Mouse (Mus musculus) adrenal gland, adult 2 months (tissue): ENCODE measurements around the gene Krtap1-3. TPM values are rescaled to one million over a fixed set of nuclear protein-coding genes. Genes with fewer than 3 reads are reported as not detected.

Source experiments
- DNase-seq: peaks from one replicate; pipeline ENCODE4 v3.0.0; 2021
- polyA plus RNA-seq: library from polyadenylated mRNA; depleted of rRNA; stranded (reverse); fragments of >200 nt; gene quantifications from 2 replicates; pipeline ENCODE4 v1.2.3, GENCODE M21; 2012; rRNA removed
- total RNA-seq, 2 experiments: library from RNA; stranded (reverse); gene quantifications; 2 replicates each; pipeline ENCODE4 v1.2.3; 2021

The Krtap1-3 gene
- total and polyA plus RNA-seq, 3 experiments, result not detected

DNA sequence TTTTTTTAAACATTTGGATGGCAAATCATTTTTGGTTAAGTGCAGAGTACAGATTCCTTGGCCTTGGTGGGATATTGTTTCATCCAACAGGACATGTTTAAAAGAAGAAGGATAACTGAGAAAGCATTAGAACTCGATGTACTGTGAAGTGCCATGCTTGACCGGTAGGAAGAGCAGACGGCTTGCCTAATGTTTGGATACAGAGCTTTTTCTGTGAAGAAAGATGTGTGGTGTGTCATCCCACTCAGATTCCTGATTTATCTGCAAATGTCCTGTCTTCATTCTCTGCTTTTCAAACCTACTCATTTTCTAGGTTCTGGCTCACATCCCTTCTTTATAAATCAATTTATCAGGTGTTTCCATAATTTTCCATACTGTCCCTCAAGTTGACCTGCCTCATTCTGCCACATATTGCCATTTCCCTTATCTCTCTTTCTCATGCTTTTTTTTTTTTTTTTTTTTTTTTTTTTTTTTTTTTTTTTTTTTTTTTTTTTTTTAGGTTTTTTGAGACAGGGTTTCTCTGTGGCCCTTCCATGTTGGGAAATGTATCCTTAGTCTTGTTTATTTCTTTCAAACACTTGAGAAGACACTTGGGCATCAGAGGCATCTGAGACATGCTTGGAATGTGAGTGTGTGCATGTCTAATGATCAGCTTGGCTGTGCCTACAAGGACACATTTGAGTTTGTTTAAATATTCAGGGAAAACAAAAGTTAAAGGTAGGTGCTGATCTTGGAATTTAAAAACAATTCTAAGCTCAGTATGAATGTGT is 33.0 kb downstream of the Krtap1-3 start:
- DNase-seq, result no peak

DNA sequence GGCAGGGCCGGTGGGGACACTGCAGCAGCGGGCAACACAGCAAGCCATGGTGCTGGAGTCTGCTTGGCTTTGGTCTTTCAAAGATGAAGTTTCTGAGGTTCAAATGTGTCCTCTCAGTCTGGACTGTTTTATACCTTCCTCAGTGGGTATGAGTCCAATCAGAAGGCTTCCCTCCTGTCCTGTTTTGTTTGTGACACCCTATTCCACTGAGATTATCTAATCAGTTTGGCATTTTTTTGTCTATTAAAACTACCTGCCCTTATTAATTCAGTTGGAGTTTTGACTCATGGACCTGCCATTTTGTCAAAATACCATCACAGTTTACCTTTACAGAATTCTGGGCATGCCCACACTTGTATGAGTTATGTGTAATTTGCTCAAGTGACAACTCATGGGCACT is 34.4 kb downstream of the Krtap1-3 start, which contains the start of gene Krtap3-2:
TSS of gene Krtap3-2 (minus strand) at position 101 of the 400 bp plus-strand sequence.
- DNase-seq, result no peak

DNA sequence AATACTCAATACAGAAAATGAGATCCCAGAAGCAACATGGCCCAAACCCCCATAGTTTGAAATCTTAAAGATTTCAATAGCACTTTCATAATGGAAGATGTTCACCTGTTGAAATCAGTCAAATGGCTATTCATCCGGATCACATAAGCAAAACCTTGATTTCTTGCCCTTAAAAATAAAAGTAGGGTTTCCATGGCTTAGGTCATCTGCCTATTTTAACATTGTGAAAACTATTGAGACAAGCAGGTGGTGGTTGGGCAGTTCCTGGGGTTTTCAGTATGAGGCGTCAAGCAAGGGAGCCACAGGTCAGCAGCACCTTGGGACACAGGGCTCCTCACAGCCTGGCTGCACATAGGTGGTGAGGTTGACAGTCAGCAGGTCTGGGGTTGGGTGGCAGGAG is 34.9 kb downstream of the Krtap1-3 start:
- no peak for DNase-seq

DNA sequence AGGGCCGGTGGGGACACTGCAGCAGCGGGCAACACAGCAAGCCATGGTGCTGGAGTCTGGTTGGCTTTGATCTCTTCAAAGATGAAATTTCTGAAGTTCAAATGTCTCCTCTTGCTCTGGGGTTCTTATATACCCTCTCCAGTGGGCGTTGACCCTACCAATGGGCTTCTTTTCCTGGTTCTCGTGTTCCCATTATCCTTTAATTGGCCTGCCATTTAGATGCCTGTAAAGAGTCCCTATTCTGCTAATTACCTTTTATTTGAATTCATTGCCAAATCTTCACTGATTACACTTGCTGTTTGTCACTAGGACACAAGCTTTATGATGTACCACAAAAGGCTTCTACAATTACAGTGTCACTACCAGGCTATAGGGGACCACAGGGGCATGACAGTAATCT is 40.4 kb downstream of the Krtap1-3 start, which contains the start of gene Krtap3-3:
TSS of gene Krtap3-3 (minus strand) at position 101 of the 400 bp plus-strand sequence.
- DNase-seq, result no peak

DNA sequence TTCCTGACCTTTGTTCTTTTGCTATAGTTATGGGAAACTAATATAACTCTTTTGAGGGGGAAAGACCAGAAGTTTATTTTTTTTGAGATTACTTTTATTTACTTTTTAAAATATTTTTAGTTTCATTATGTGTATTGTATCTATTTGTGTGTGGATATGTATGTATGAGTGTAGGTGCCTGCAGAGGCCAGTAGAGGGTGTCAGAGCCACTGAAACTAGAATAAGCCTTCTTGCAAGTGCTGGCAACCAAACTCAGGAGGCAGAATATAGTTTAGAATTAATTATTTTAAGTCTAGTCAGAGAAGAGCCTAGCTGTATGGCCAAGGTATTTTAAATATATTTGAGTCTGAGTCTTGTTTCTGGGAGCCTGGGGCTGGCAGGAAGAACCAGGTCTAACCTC is 43.2 kb downstream of the Krtap1-3 start:
- no peak for DNase-seq

Other genes with a start within 250 kb of the Krtap1-3 start
Only the 30 nearest of the 36 such genes appear.
- gene Krt10, start 202.0 kb downstream of the Krtap1-3 start, total RNA-seq, result 1 to 10 TPM; 5.5 to 5.8 TPM
- gene Krt10, start 202.0 kb downstream of the Krtap1-3 start, polyA plus RNA-seq, result 0.43 and 0.56 TPM in 2 replicates
- gene Krt12, start 169.1 kb downstream of the Krtap1-3 start, total RNA-seq, result not detected
- not detected in 2 replicates for gene Krt12, start 169.1 kb downstream of the Krtap1-3 start, polyA plus RNA-seq
- under 1 TPM; 0.14 to 0.20 TPM for gene Krt20, start 153.2 kb downstream of the Krtap1-3 start, total RNA-seq
- gene Krt20, start 153.2 kb downstream of the Krtap1-3 start, polyA plus RNA-seq, result not detected in 2 replicates
- gene Krt23, start 98.2 kb downstream of the Krtap1-3 start, total RNA-seq, result not detected
- 0.12 TPM in 1 of 2 replicates, not detected in the other for gene Krt23, start 98.2 kb downstream of the Krtap1-3 start, polyA plus RNA-seq
- not detected for gene Krt39, start 70.0 kb downstream of the Krtap1-3 start, total RNA-seq
- gene Krt39, start 70.0 kb downstream of the Krtap1-3 start, polyA plus RNA-seq, result not detected in 2 replicates
- not detected for gene Krt40, start 48.2 kb downstream of the Krtap1-3 start, total RNA-seq
- gene Krt40, start 48.2 kb downstream of the Krtap1-3 start, polyA plus RNA-seq, result not detected in 2 replicates
- gene Krtap3-3, start 40.5 kb downstream of the Krtap1-3 start, total RNA-seq, result not detected
- not detected in 2 replicates for gene Krtap3-3, start 40.5 kb downstream of the Krtap1-3 start, polyA plus RNA-seq
- not detected for gene Krtap3-2, start 34.5 kb downstream of the Krtap1-3 start, total RNA-seq
- gene Krtap3-2, start 34.5 kb downstream of the Krtap1-3 start, polyA plus RNA-seq, result not detected in 2 replicates
- not detected for gene Gm11939, start 31.9 kb downstream of the Krtap1-3 start, total RNA-seq
- gene Gm11939, start 31.9 kb downstream of the Krtap1-3 start, polyA plus RNA-seq, result not detected in 2 replicates
- not detected for gene Krtap3-1, start 24.7 kb downstream of the Krtap1-3 start, total RNA-seq
- not detected in 2 replicates for gene Krtap3-1, start 24.7 kb downstream of the Krtap1-3 start, polyA plus RNA-seq
- gene Krtap1-5, start 10.3 kb downstream of the Krtap1-3 start, total RNA-seq, result not detected
- gene Krtap1-5, start 10.3 kb downstream of the Krtap1-3 start, polyA plus RNA-seq, result not detected in 2 replicates
- not detected for gene Krtap1-4, start 7.7 kb downstream of the Krtap1-3 start, total RNA-seq
- not detected in 2 replicates for gene Krtap1-4, start 7.7 kb downstream of the Krtap1-3 start, polyA plus RNA-seq
- gene Krtap9-3, start 6.8 kb upstream of the Krtap1-3 start, total RNA-seq, result not detected
- gene Krtap9-3, start 6.8 kb upstream of the Krtap1-3 start, polyA plus RNA-seq, result not detected in 2 replicates
- not detected for gene Gm11938, start 12.0 kb upstream of the Krtap1-3 start, total RNA-seq
- not detected in 2 replicates for gene Gm11938, start 12.0 kb upstream of the Krtap1-3 start, polyA plus RNA-seq
- not detected for gene Gm11937, start 18.9 kb upstream of the Krtap1-3 start, total RNA-seq
- not detected in 2 replicates for gene Gm11937, start 18.9 kb upstream of the Krtap1-3 start, polyA plus RNA-seq
- not detected for gene Krtap2-4, start 23.5 kb upstream of the Krtap1-3 start, total RNA-seq
- gene Krtap2-4, start 23.5 kb upstream of the Krtap1-3 start, polyA plus RNA-seq, result not detected in 2 replicates
- gene Gm11562, start 29.1 kb upstream of the Krtap1-3 start, total RNA-seq, result not detected
- not detected in 2 replicates for gene Gm11562, start 29.1 kb upstream of the Krtap1-3 start, polyA plus RNA-seq
- gene Krtap4-1, start 36.9 kb upstream of the Krtap1-3 start, total RNA-seq, result not detected
- not detected in 2 replicates for gene Krtap4-1, start 36.9 kb upstream of the Krtap1-3 start, polyA plus RNA-seq
- gene Krtap4-2, start 43.7 kb upstream of the Krtap1-3 start, total RNA-seq, result not detected
- not detected in 2 replicates for gene Krtap4-2, start 43.7 kb upstream of the Krtap1-3 start, polyA plus RNA-seq
- not detected for gene Krtap4-7, start 52.8 kb upstream of the Krtap1-3 start, total RNA-seq
- not detected in 2 replicates for gene Krtap4-7, start 52.8 kb upstream of the Krtap1-3 start, polyA plus RNA-seq
- gene Gm11555, start 58.9 kb upstream of the Krtap1-3 start, total RNA-seq, result not detected
- gene Gm11555, start 58.9 kb upstream of the Krtap1-3 start, polyA plus RNA-seq, result not detected in 2 replicates
- gene Gm11563, start 67.6 kb upstream of the Krtap1-3 start, total RNA-seq, result not detected
- gene Gm11563, start 67.6 kb upstream of the Krtap1-3 start, polyA plus RNA-seq, result not detected in 2 replicates
- gene Krtap4-6, start 74.6 kb upstream of the Krtap1-3 start, total RNA-seq, result not detected
- not detected in 2 replicates for gene Krtap4-6, start 74.6 kb upstream of the Krtap1-3 start, polyA plus RNA-seq
- gene Gm14190, start 99.4 kb upstream of the Krtap1-3 start, total RNA-seq, result not detected
- gene Gm14190, start 99.4 kb upstream of the Krtap1-3 start, polyA plus RNA-seq, result not detected in 2 replicates
- not detected for gene Gm14180, start 143.0 kb upstream of the Krtap1-3 start, total RNA-seq
- not detected in 2 replicates for gene Gm14180, start 143.0 kb upstream of the Krtap1-3 start, polyA plus RNA-seq
- gene Gm11595, start 181.6 kb upstream of the Krtap1-3 start, total RNA-seq, result not detected
- not detected in 2 replicates for gene Gm11595, start 181.6 kb upstream of the Krtap1-3 start, polyA plus RNA-seq
- not detected for gene Krtap4-8, start 189.4 kb upstream of the Krtap1-3 start, total RNA-seq
- not detected in 2 replicates for gene Krtap4-8, start 189.4 kb upstream of the Krtap1-3 start, polyA plus RNA-seq
- not detected for gene Krtap4-9, start 193.9 kb upstream of the Krtap1-3 start, total RNA-seq
- not detected in 2 replicates for gene Krtap4-9, start 193.9 kb upstream of the Krtap1-3 start, polyA plus RNA-seq
- not detected for gene Gm11596, start 202.1 kb upstream of the Krtap1-3 start, total RNA-seq
- gene Gm11596, start 202.1 kb upstream of the Krtap1-3 start, polyA plus RNA-seq, result not detected in 2 replicates
- not detected for gene Gm11569, start 207.6 kb upstream of the Krtap1-3 start, total RNA-seq
- gene Gm11569, start 207.6 kb upstream of the Krtap1-3 start, polyA plus RNA-seq, result not detected in 2 replicates